Mouse (Mus musculus) brain, embryonic 14.5 days (tissue): ENCODE results near the gene Themis3.

Experiments used
- CTCF ChIP-seq: fragments of 200-500 bp; IDR thresholded peaks from 2 replicates; pipeline ENCODE4 v1.5.1; 2012; ENCODE audit warnings: inconsistent platforms, mild to moderate bottlenecking, moderate library complexity, borderline replicate concordance; ENCODE audit not compliant: insufficient read depth, insufficient read length; ENCODE audit errors: extremely low read depth
- POLR2A ChIP-seq: fragments of 200-500 bp; IDR thresholded peaks from 2 replicates; pipeline ENCODE4 v1.6.1; 2012; ENCODE audit warnings: mild to moderate bottlenecking, inconsistent platforms, borderline replicate concordance; ENCODE audit not compliant: poor library complexity, insufficient read depth, insufficient read length, severe bottlenecking; ENCODE audit errors: extremely low read depth

DNA sequence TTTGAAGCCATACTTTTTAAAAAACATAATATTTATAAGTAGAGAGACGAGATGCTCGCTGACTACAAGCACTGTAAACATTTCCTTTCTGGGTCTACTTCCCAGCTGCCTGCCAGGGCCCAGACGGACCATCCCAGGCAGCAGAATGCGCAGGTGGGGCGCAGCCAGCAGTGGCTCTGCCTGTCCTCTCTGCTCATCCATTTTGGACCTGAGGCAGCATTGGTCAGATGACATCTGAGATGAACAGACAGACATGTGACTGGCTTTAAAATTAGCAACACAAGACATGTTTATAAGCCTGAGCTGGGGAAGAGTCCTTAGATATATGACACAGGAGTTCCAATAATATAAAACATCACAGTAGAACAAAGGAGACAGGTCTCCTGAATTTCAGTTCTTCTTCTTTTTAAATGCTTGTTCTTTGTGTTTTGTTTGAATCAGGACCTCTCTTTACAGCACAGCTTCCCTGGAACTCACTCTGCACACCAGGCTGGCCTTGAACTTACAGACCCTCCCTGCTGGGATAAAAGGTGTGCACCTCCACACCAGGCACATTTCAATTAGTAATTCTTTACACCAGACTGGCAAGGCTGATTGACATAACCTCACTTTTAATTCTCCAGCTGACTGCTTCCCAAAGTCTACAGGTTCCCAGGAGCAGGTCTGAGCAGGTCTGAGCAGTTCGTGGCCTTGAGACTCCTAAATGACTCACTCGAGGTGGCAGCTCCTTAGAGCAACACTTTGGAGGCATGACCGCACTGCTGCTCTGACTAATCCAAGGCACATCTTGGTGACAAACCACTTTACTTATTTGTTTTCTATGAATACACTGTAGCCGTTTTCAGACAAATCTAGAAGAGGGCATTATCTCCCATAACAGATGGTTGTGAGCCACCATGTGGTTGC lies 87.1 kb downstream of the Themis3 start:
- TF ChIP-seq CTCF (no peak), POLR2A (no peak)
